Mouse (Mus musculus) spleen, postnatal 36 days (tissue): Measurements from ENCODE around the gene Rpain.

Experiments
- DNase-seq, 2 experiments: peaks; one replicate each; pipeline ENCODE4 v3.0.0; 2022; ENCODE audit warnings: low spot score in 2 of 2, mixed read lengths in 1 of 2

Rpain gene

GRCm38 (mm10) chr11:70969821-70970559 lies at the start of gene Rpain, which contains the start of gene Nup88:
Gene Rpain (plus strand): TSS chr11:70970213.
Gene Nup88 (minus strand): TSS chr11:70969973.
- peak; percentile 92 to 93 for DNase-seq

- no peak for DNase-seq
Observed at GRCm38 (mm10) chr11:70931461-70931860, 38.6 kb upstream of the Rpain start.

GRCm38 (mm10) chr11:70935316-70935715 lies 34.7 kb upstream of the Rpain start:
- DNase-seq: no peak

GRCm38 (mm10) chr11:70942596-70942995 lies 27.4 kb upstream of the Rpain start:
- DNase-seq: no peak

GRCm38 (mm10) chr11:70943651-70944050 lies 26.4 kb upstream of the Rpain start:
- no peak for DNase-seq

GRCm38 (mm10) chr11:70944935-70945817 lies 24.8 kb upstream of the Rpain start:
- DNase-seq: no peak

- no peak for DNase-seq
Observed at GRCm38 (mm10) chr11:70954711-70955110, 15.3 kb upstream of the Rpain start.

- DNase-seq: no peak
Observed at GRCm38 (mm10) chr11:70960786-70961554, 9.0 kb upstream of the Rpain start.

- no peak for DNase-seq
Observed at GRCm38 (mm10) chr11:70964222-70964907, 5.6 kb upstream of the Rpain start.

- no peak for DNase-seq
Observed at GRCm38 (mm10) chr11:70969271-70969794, 680 bp upstream of the Rpain start.

- peak; percentile 52 to 75 for DNase-seq
Observed at GRCm38 (mm10) chr11:70970560-70971540, 837 bp downstream of the Rpain start.

- DNase-seq: no peak
Observed at GRCm38 (mm10) chr11:70972586-70972985, 2.6 kb downstream of the Rpain start.

GRCm38 (mm10) chr11:70973947-70974346 lies 3.9 kb downstream of the Rpain start:
- DNase-seq: peak in 1 of 2 experiments; percentile 25

- DNase-seq: no peak
Observed at GRCm38 (mm10) chr11:70975193-70975592, 5.2 kb downstream of the Rpain start.

GRCm38 (mm10) chr11:70977293-70977692 lies 7.3 kb downstream of the Rpain start:
- no peak for DNase-seq

- no peak for DNase-seq
Observed at GRCm38 (mm10) chr11:70980232-70980631, 10.2 kb downstream of the Rpain start.

GRCm38 (mm10) chr11:70980751-70981510 lies 10.9 kb downstream of the Rpain start:
- no peak for DNase-seq

GRCm38 (mm10) chr11:70982030-70982429 lies 12.0 kb downstream of the Rpain start:
- DNase-seq: no peak
